8 mouse cellular contexts compared by ENCODE assay signal in the genomic region with DNA sequence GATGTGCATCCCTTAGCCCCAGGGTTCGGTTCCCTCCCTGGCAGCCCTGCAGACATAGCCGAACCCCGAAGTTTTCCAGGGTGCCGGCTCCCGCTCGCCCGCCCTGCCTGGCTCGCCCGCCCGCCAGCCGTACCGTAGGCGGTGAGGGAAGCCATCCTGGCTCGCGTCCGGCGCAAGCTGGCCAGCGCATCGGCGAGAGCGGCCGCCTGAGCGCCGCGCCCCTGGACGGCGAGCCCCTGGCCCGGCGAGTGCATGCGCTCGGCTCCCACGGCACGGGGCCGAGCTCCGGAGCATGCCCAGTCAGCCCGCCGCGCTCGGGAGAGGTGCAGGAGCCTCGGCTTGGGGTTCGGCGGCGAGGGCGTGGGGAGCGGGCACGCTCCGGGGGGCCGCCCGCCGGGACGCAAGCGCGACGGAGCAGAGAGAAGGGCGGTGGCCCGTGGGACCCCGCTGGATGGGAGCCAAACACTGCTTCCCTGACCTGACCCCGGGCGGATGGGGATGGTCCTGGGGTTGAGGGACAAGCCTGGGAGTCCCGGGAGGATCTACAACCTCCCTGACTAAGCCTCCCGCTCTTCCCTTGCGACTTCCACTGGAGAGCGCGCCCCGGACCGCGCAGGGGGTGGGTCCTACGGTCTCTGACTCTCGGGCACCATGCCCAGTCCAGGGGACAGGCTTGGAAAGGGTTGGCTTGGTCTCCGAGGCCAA. TPM values are rescaled to one million over a fixed set of nuclear protein-coding genes. Genes with fewer than 3 reads are reported as not detected.
DNase-seq lines count a peak whose midpoint lies in the region; ATAC-seq and TF ChIP-seq lines count a peak whose summit lies in the region.

A gene (minus strand): TSS at position 272 of the 705 bp plus-strand sequence.

- H3K9ac ChIP-seq in forebrain, embryonic 15.5 days (replicated peaks): peak within 1 kb of the TSS; percentile 49

- no peaks in the 10 kb centered on the region for H3K36me3 ChIP-seq in forebrain, embryonic 15.5 days

- intact Hi-C loops in heart, postnatal 36 days (cut with DNase I): loop anchor here (5.0 kb wide), 1 partner anchor 88 kb away; no protein-coding TSS in a partner anchor

- H3K27ac ChIP-seq in forebrain, embryonic 15.5 days (replicated peaks): no peak within 1 kb of the TSS
- H3K27ac ChIP-seq in layer of hippocampus, adult 2 months: peak within 1 kb of the TSS; percentile 71

- 1% methylated on average over 70 of the region's 70 CpGs for WGBS in forebrain, embryonic 15.5 days

- TF ChIP-seq CTCF in layer of hippocampus, adult 2 months (conservative IDR thresholded peaks at IDR 0.05): no peak

- ATAC-seq in forebrain, embryonic 15.5 days (replicated peaks): peak; percentile 72

- H3K4me1 ChIP-seq in forebrain, embryonic 15.5 days: peaks cover 14% of the 10 kb centered on the region

- H3K4me2 ChIP-seq in forebrain, embryonic 15.5 days (replicated peaks): peak within 1 kb of the TSS; percentile 97

- no peaks in the 10 kb centered on the region for H3K9me3 ChIP-seq in forebrain, embryonic 15.5 days

- peaks cover 27% of the 10 kb centered on the region; the same call in 1 of the 2 replicates for H3K27me3 ChIP-seq in forebrain, embryonic 15.5 days

- peak; percentile 28 for DNase-seq in urinary bladder, adult 2 months (ENCODE audit: low spot score)
- DNase-seq in urinary bladder, postnatal 10 days (ENCODE audit: low spot score): no peak
- DNase-seq in heart, postnatal 36 days: peak; percentile 49 to 56
- DNase-seq in layer of hippocampus, adult 2 months (ENCODE audit: low spot score in 2 of 2): peak in 1 of 2 experiments; percentile 24
- DNase-seq in lung, postnatal 14 days: peak; percentile 2
- peak; percentile 38 for DNase-seq in right cerebral cortex, postnatal 14 days
- DNase-seq in B cell, adult 2 months: no peak

- peak within 1 kb of the TSS; percentile 55 for H3K4me3 ChIP-seq in forebrain, embryonic 15.5 days
- peak within 1 kb of the TSS; percentile 66 for H3K4me3 ChIP-seq in layer of hippocampus, adult 2 months

RNA-seq across cellular contexts. Expression of the gene that starts here (rescaled TPM):
- 0.44 and 0.59 TPM in 2 replicates for polyA plus RNA-seq in urinary bladder, adult 2 months (2012; rRNA removed)
- polyA plus RNA-seq in forebrain, embryonic 15.5 days (2015; fragmentation: Nextera tagmentation; extraction: Ambion mirVana): 4.5 and 5.4 TPM in 2 replicates
- 1 to 10 TPM; 6.0 to 6.1 TPM for total RNA-seq in heart, postnatal 36 days (2021)
- 10 to 100 TPM; 17.5 to 19.7 TPM for total RNA-seq in layer of hippocampus, adult 2 months (2021)

Comparison
In these comparisons a context has a peak if more than half of its experiments do, and no peak if none do; other contexts are left out.
1. Peak in DNase-seq in urinary bladder, adult 2 months; RNA of the gene not detected or under 1 TPM.
2. DNase-seq: peak in heart, postnatal 36 days (2 of 2), lung, postnatal 14 days (single experiment) and right cerebral cortex, postnatal 14 days (single experiment); none in urinary bladder, postnatal 10 days (single experiment) and B cell, adult 2 months (0 of 2).